Mouse (Mus musculus) lung, postnatal 36 days (tissue): ENCODE results near the gene Ficd.
A peak's percentile ranks its signal among the peaks of the same experiment; 100 is the strongest.

Experiments used
- DNase-seq: peaks from one replicate; pipeline ENCODE4 v3.0.0; 2022; ENCODE audit warnings: mixed read lengths

Gene Ficd

GRCm38 (mm10) chr5:113735345-113736112 is at the start of gene Ficd:
Gene Ficd (plus strand): TSS chr5:113735803.
- DNase-seq = peak; percentile 96

- no peak for DNase-seq
Observed at GRCm38 (mm10) chr5:113687514-113687913, 48.1 kb upstream of the Ficd start.

- no peak for DNase-seq
Observed at GRCm38 (mm10) chr5:113690069-113690548, 45.5 kb upstream of the Ficd start.

GRCm38 (mm10) chr5:113690866-113691265 is 44.7 kb upstream of the Ficd start:
- no peak for DNase-seq

- DNase-seq = no peak
Observed at GRCm38 (mm10) chr5:113693196-113693755, 42.3 kb upstream of the Ficd start.

GRCm38 (mm10) chr5:113694000-113694399 is 41.6 kb upstream of the Ficd start:
- DNase-seq = no peak

- no peak for DNase-seq
Observed at GRCm38 (mm10) chr5:113694415-113694814, 41.2 kb upstream of the Ficd start.

GRCm38 (mm10) chr5:113700388-113701023 is 35.1 kb upstream of the Ficd start:
- DNase-seq = no peak

- DNase-seq = no peak
Observed at GRCm38 (mm10) chr5:113703803-113704585, 31.6 kb upstream of the Ficd start.

GRCm38 (mm10) chr5:113712861-113713260 is 22.7 kb upstream of the Ficd start:
- no peak for DNase-seq

- DNase-seq = peak; percentile 11
Observed at GRCm38 (mm10) chr5:113716581-113717388, 18.8 kb upstream of the Ficd start.

GRCm38 (mm10) chr5:113719221-113719661 is 16.4 kb upstream of the Ficd start:
- no peak for DNase-seq

GRCm38 (mm10) chr5:113722224-113723013 is 13.2 kb upstream of the Ficd start:
- DNase-seq = no peak

GRCm38 (mm10) chr5:113723567-113724237 is 11.9 kb upstream of the Ficd start:
- DNase-seq = no peak

- peak; percentile 87 for DNase-seq
Observed at GRCm38 (mm10) chr5:113724446-113724845, 11.2 kb upstream of the Ficd start, which contains the start of gene 1700069L16Rik. Gene 1700069L16Rik (minus strand): TSS chr5:113724772.

- DNase-seq = no peak
Observed at GRCm38 (mm10) chr5:113725417-113725816, 10.2 kb upstream of the Ficd start.

GRCm38 (mm10) chr5:113726618-113727017 is 9.0 kb upstream of the Ficd start:
- DNase-seq = no peak

- DNase-seq = no peak
Observed at GRCm38 (mm10) chr5:113727238-113727637, 8.4 kb upstream of the Ficd start.

- no peak for DNase-seq
Observed at GRCm38 (mm10) chr5:113728011-113728410, 7.6 kb upstream of the Ficd start.

GRCm38 (mm10) chr5:113728691-113729090 is 6.9 kb upstream of the Ficd start:
- no peak for DNase-seq
